Mouse (Mus musculus): ENCODE results near the gene Dnajc3.

Gene Dnajc3

GRCm38 (mm10) chr14:118930777-118931176 lies 7.0 kb upstream of the Dnajc3 start:
- DNase-seq (ENCODE audit: low read depth, low spot score), result no peak

- DNase-seq (ENCODE audit: low read depth, low spot score), result no peak
Measured at GRCm38 (mm10) chr14:118931181-118931580, 6.6 kb upstream of the Dnajc3 start.

- no peak for DNase-seq (ENCODE audit: low read depth, low spot score)
Measured at GRCm38 (mm10) chr14:118932956-118933355, 4.8 kb upstream of the Dnajc3 start.

- no peak for DNase-seq (ENCODE audit: low read depth, low spot score)
Measured at GRCm38 (mm10) chr14:118934686-118935085, 3.1 kb upstream of the Dnajc3 start.

GRCm38 (mm10) chr14:118936236-118936635 lies 1.5 kb upstream of the Dnajc3 start:
- no peak for DNase-seq (ENCODE audit: low read depth, low spot score)

GRCm38 (mm10) chr14:118936952-118937351 lies 824 bp upstream of the Dnajc3 start:
- no peak for DNase-seq (ENCODE audit: low read depth, low spot score)

- peak; percentile 26 for DNase-seq (ENCODE audit: low read depth, low spot score)
Measured at GRCm38 (mm10) chr14:118938551-118938950, 775 bp downstream of the Dnajc3 start.

- no peak for DNase-seq (ENCODE audit: low read depth, low spot score)
Measured at GRCm38 (mm10) chr14:118940796-118941495, 3.2 kb downstream of the Dnajc3 start.

- DNase-seq (ENCODE audit: low read depth, low spot score), result peak; percentile 59
Measured at GRCm38 (mm10) chr14:118942076-118942475, 4.3 kb downstream of the Dnajc3 start.

- DNase-seq (ENCODE audit: low read depth, low spot score), result no peak
Measured at GRCm38 (mm10) chr14:118944702-118945101, 6.9 kb downstream of the Dnajc3 start.

- no peak for DNase-seq (ENCODE audit: low read depth, low spot score)
Measured at GRCm38 (mm10) chr14:118948841-118949240, 11.1 kb downstream of the Dnajc3 start.

- DNase-seq (ENCODE audit: low read depth, low spot score), result peak; percentile 60
Measured at GRCm38 (mm10) chr14:118951912-118952583, 14.3 kb downstream of the Dnajc3 start.

GRCm38 (mm10) chr14:118958010-118958409 lies 20.2 kb downstream of the Dnajc3 start:
- peak; percentile 55 for DNase-seq (ENCODE audit: low read depth, low spot score)

GRCm38 (mm10) chr14:118965356-118966000 lies 27.7 kb downstream of the Dnajc3 start:
- DNase-seq (ENCODE audit: low read depth, low spot score), result no peak

- no peak for DNase-seq (ENCODE audit: low read depth, low spot score)
Measured at GRCm38 (mm10) chr14:118967646-118968045, 29.9 kb downstream of the Dnajc3 start.

- DNase-seq (ENCODE audit: low read depth, low spot score), result peak; percentile 29
Measured at GRCm38 (mm10) chr14:118972268-118972667, 34.5 kb downstream of the Dnajc3 start.

GRCm38 (mm10) chr14:118977136-118977816 lies 39.5 kb downstream of the Dnajc3 start:
- no peak for DNase-seq (ENCODE audit: low read depth, low spot score)

- no peak for DNase-seq (ENCODE audit: low read depth, low spot score)
Measured at GRCm38 (mm10) chr14:118979571-118980325, 42.0 kb downstream of the Dnajc3 start.

- DNase-seq (ENCODE audit: low read depth, low spot score), result no peak
Measured at GRCm38 (mm10) chr14:118980358-118980757, 42.6 kb downstream of the Dnajc3 start.

- no peak for DNase-seq (ENCODE audit: low read depth, low spot score)
Measured at GRCm38 (mm10) chr14:118980890-118981289, 43.1 kb downstream of the Dnajc3 start.

- DNase-seq (ENCODE audit: low read depth, low spot score), result peak; percentile 27
Measured at GRCm38 (mm10) chr14:118981711-118982428, 44.1 kb downstream of the Dnajc3 start.
